Mouse (Mus musculus) MEL (cell line): Measurements from ENCODE around the gene Cbx6. TPM values are rescaled to one million over a fixed set of nuclear protein-coding genes. Genes with fewer than 3 reads are reported as not detected.

Experiments
- DNase-seq: peaks from one replicate; pipeline ENCODE4 v3.0.0; 2011; ENCODE audit warnings: low read depth, low spot score
- H3K27ac ChIP-seq: 2 replicates; pipeline ENCODE4 v1.5.1; 2012; ENCODE audit warnings: low read depth, mild to moderate bottlenecking, control low read depth, low read length, moderate library complexity; ENCODE audit not compliant: control insufficient read depth
- H3K27me3 ChIP-seq, 2 experiments: fragments of 150-350 bp in 1 of 2; sonication (generic) in 1 of 2; 2 replicates each; pipeline ENCODE4 v1.6.1; 2012; ENCODE audit warnings: low read length in 2 of 2, mild to moderate bottlenecking in 2 of 2, improper control_type of control experiment in 1 of 2, moderate library complexity in 1 of 2; ENCODE audit not compliant: insufficient read depth in 2 of 2, control insufficient read depth in 1 of 2
- H3K36me3 ChIP-seq, 2 experiments: 2 replicates each; pipeline ENCODE4 v1.6.1; 2012 to 2014; ENCODE audit warnings: low read length in 2 of 2, improper control_type of control experiment in 1 of 2, inconsistent platforms in 1 of 2, mild to moderate bottlenecking in 1 of 2; ENCODE audit not compliant: insufficient read depth in 2 of 2, control insufficient read depth in 1 of 2
- H3K4me1 ChIP-seq, 2 experiments: fragments of 150-350 bp in 1 of 2; sonication (generic) in 1 of 2; 2 replicates each; pipeline ENCODE4 v1.6.1; 2012; ENCODE audit warnings: low read length in 2 of 2, improper control_type of control experiment in 1 of 2, mild to moderate bottlenecking in 1 of 2; ENCODE audit not compliant: insufficient read depth in 2 of 2, control insufficient read depth in 1 of 2
- H3K4me3 ChIP-seq, 2 experiments: fragments of 150-350 bp in 1 of 2; sonication (generic) in 1 of 2; 2 replicates each; pipeline ENCODE4 v1.5.1; 2012; ENCODE audit warnings: low read depth in 2 of 2, low read length in 2 of 2, mild to moderate bottlenecking in 2 of 2, moderate library complexity in 2 of 2, control low read depth in 1 of 2, improper control_type of control experiment in 1 of 2; ENCODE audit not compliant: control insufficient read depth in 1 of 2, insufficient read depth in 1 of 2
- H3K79me2 ChIP-seq: 2 replicates; pipeline ENCODE4 v1.6.1; 2012; ENCODE audit warnings: mild to moderate bottlenecking, low read length, moderate library complexity; ENCODE audit not compliant: control insufficient read depth, poor library complexity, insufficient read depth
- H3K9ac ChIP-seq: 2 replicates; pipeline ENCODE4 v1.6.1; 2012; ENCODE audit warnings: low read depth, mild to moderate bottlenecking, control low read depth, low read length, moderate library complexity; ENCODE audit not compliant: control insufficient read depth, poor library complexity, severe bottlenecking
- H3K9me3 ChIP-seq: fragments of 150-350 bp; sonication (generic); replicated peaks from 2 replicates; pipeline ENCODE4 v1.6.1; 2012; ENCODE audit warnings: mild to moderate bottlenecking, low read length, improper control_type of control experiment, moderate library complexity; ENCODE audit not compliant: insufficient read depth
- BHLHE40 ChIP-seq: IDR thresholded peaks from 2 replicates; pipeline ENCODE4 v1.6.1; 2012; ENCODE audit warnings: low read depth, mild to moderate bottlenecking, inconsistent platforms, low read length, improper control_type of control experiment, borderline replicate concordance
- CHD1 ChIP-seq: IDR thresholded peaks from 2 replicates; pipeline ENCODE4 v1.6.1; 2012; ENCODE audit warnings: low read depth, mild to moderate bottlenecking, inconsistent platforms, low read length, improper control_type of control experiment
- CHD2 ChIP-seq: IDR thresholded peaks from 2 replicates; pipeline ENCODE4 v1.6.1; 2011; ENCODE audit warnings: low read length, improper control_type of control experiment
- E2F4 ChIP-seq: IDR thresholded peaks from 2 replicates; pipeline ENCODE4 v1.6.1; 2011; ENCODE audit warnings: low read depth, low read length, improper control_type of control experiment, borderline replicate concordance
- EP300 ChIP-seq, 2 experiments: IDR thresholded peaks; 2 replicates each; pipeline ENCODE4 v1.6.1; 2011; ENCODE audit warnings: improper control_type of control experiment in 2 of 2, low read length in 2 of 2, low read depth in 1 of 2, mild to moderate bottlenecking in 1 of 2
- GABPA ChIP-seq: IDR thresholded peaks from 2 replicates; pipeline ENCODE4 v1.6.1; 2012; ENCODE audit warnings: low read depth, mild to moderate bottlenecking, inconsistent platforms, low read length, improper control_type of control experiment, moderate library complexity
- MAFK ChIP-seq: IDR thresholded peaks from 2 replicates; pipeline ENCODE4 v1.6.1; 2011; ENCODE audit warnings: low read depth, mild to moderate bottlenecking, low read length, improper control_type of control experiment, borderline replicate concordance
- MAX ChIP-seq: IDR thresholded peaks from 2 replicates; pipeline ENCODE4 v1.6.1; 2011; ENCODE audit warnings: low read length, improper control_type of control experiment
- MAZ ChIP-seq: IDR thresholded peaks from 2 replicates; pipeline ENCODE4 v1.6.1; 2012; ENCODE audit warnings: low read depth, mild to moderate bottlenecking, inconsistent platforms, low read length, improper control_type of control experiment
- MEF2A ChIP-seq: IDR thresholded peaks from 2 replicates; pipeline ENCODE4 v1.6.1; 2014; ENCODE audit warnings: low read depth, mild to moderate bottlenecking, inconsistent platforms, low read length, improper control_type of control experiment; ENCODE audit not compliant: poor library complexity, insufficient replicate concordance, severe bottlenecking; ENCODE audit errors: extremely low read depth
- MXI1 ChIP-seq: IDR thresholded peaks from 2 replicates; pipeline ENCODE4 v1.6.1; 2011; ENCODE audit warnings: mild to moderate bottlenecking, low read depth, low read length, improper control_type of control experiment
- MYB ChIP-seq: IDR thresholded peaks from 2 replicates; pipeline ENCODE4 v1.6.1; 2011; ENCODE audit warnings: mild to moderate bottlenecking, low read depth, low read length, improper control_type of control experiment
- NELFE ChIP-seq: IDR thresholded peaks from 2 replicates; pipeline ENCODE4 v1.6.1; 2011; ENCODE audit warnings: low read depth, low read length, improper control_type of control experiment
- POLR2AphosphoS2 ChIP-seq: IDR thresholded peaks from 2 replicates; pipeline ENCODE4 v1.6.1; 2011; ENCODE audit warnings: low read length, improper control_type of control experiment
- POLR2AphosphoS5 ChIP-seq: IDR thresholded peaks from 2 replicates; pipeline ENCODE4 v1.6.1; 2012; ENCODE audit warnings: low read depth, borderline replicate concordance, mild to moderate bottlenecking, inconsistent platforms, low read length, moderate library complexity, mixed read lengths
- RAD21 ChIP-seq: IDR thresholded peaks from 2 replicates; pipeline ENCODE4 v1.6.1; 2011; ENCODE audit warnings: mild to moderate bottlenecking, low read depth, low read length, improper control_type of control experiment
- RCOR1 ChIP-seq: IDR thresholded peaks from 2 replicates; pipeline ENCODE4 v1.6.1; 2012; ENCODE audit warnings: low read depth, mild to moderate bottlenecking, inconsistent platforms, low read length, improper control_type of control experiment
- SMC3 ChIP-seq: IDR thresholded peaks from 2 replicates; pipeline ENCODE4 v1.6.1; 2011; ENCODE audit warnings: low read depth, low read length, improper control_type of control experiment
- TAL1 ChIP-seq: IDR thresholded peaks from 2 replicates; pipeline ENCODE4 v1.6.1; 2012; ENCODE audit warnings: mild to moderate bottlenecking, inconsistent platforms, low read length, moderate library complexity, mixed read lengths
- TBP ChIP-seq: IDR thresholded peaks from 2 replicates; pipeline ENCODE4 v1.8.0; 2011; ENCODE audit warnings: low read depth, low read length, improper control_type of control experiment
- TCF12 ChIP-seq: IDR thresholded peaks from 2 replicates; pipeline ENCODE4 v1.6.1; 2014; ENCODE audit warnings: low read depth, mild to moderate bottlenecking, inconsistent platforms, low read length, improper control_type of control experiment, moderate library complexity
- ZKSCAN1 ChIP-seq: IDR thresholded peaks from 2 replicates; pipeline ENCODE4 v1.6.1; 2012; ENCODE audit warnings: low read depth, mild to moderate bottlenecking, inconsistent platforms, low read length, improper control_type of control experiment, moderate library complexity
- ZMIZ1 ChIP-seq: IDR thresholded peaks from 2 replicates; pipeline ENCODE4 v1.6.1; 2012; ENCODE audit warnings: low read depth, mild to moderate bottlenecking, inconsistent platforms, low read length, improper control_type of control experiment, moderate library complexity
- polyA plus RNA-seq, 2 experiments: library from polyadenylated mRNA; stranded (reverse) in 1 of 2; unstranded in 1 of 2; fragments of >175 nt in 1 of 2; fragments of >200 nt in 1 of 2; gene quantifications; 2 replicates each; pipeline versions ENCODE4 v1.2.1 to v1.2.4; 2012; ENCODE audit warnings: low replicate concordance in 2 of 2, low read depth in 1 of 2; ENCODE audit not compliant: insufficient read length in 2 of 2, insufficient read depth in 1 of 2, missing spikeins in 1 of 2
- total RNA-seq: library from RNA; depleted of rRNA; stranded (reverse); fragments of 300-350 nt; gene quantifications from 2 replicates; pipeline ENCODE4 v1.2.3, GENCODE M21; 2012

The Cbx6 gene
- total and polyA plus RNA-seq, 3 experiments, result 25.1 to 43.6 TPM; not detected in 1

- Histone ChIP-seq H3K9ac (no peak overlapping the region), H3K27ac (no peak overlapping the region), H3K27me3 (peaks cover 0 to 3% of the 10 kb centered on the region in 2 experiments; a peak in 1 of 4 replicates), H3K4me1 (no peaks in the 10 kb centered on the region)
- TF ChIP-seq TAL1 (no peak), NELFE (no peak), RAD21 (no peak), CHD1 (no peak), POLR2AphosphoS2 (no peak), MAZ (no peak), GABPA (no peak), ZMIZ1 (no peak), CHD2 (no peak), MAX (no peak), TCF12 (no peak), MEF2A (no peak)
- TF ChIP-seq, all 39 proteins: peak for 0
- Histone ChIP-seq H3K4me3 (no peak overlapping the region), H3K36me3 (no peaks in the 10 kb centered on the region), H3K79me2 (no peaks in the 10 kb centered on the region), H3K9me3 (no peaks in the 10 kb centered on the region)
- DNase-seq, result no peak
These were observed 41.4 kb downstream of the Cbx6 start for GRCm38 (mm10) chr15:79793076-79793475.

DNA sequence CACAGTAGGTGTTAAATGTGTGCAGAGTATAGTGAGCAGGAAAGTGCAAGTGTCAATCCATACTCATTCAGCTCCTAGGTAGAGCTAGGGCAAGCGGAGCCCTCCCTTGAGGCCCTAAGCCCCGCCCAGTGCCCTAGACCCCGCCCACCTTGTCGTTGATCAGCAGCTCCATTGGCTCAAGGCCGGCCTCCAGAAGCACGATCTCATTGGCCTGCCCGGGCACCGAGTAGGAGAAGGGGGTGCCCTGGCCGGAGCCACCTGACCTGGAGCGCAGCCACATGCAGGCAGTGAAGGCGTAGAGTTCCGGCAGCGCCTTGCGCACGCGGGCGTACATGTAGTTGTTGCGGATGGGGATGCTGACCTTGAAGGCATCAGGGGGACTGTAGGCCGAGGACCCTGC, 42.0 kb downstream of the Cbx6 start:
- no peak for DNase-seq
- Histone ChIP-seq H3K27me3 (peaks cover 0 to 3% of the 10 kb centered on the region in 2 experiments; a peak in 2 of 4 replicates), H3K4me1 (no peaks in the 10 kb centered on the region), H3K4me3 (no peak overlapping the region), H3K9me3 (no peaks in the 10 kb centered on the region), H3K36me3 (no peaks in the 10 kb centered on the region), H3K79me2 (no peaks in the 10 kb centered on the region), H3K9ac (no peak overlapping the region), H3K27ac (no peak overlapping the region)
- no peak for TF ChIP-seq NELFE
- TF ChIP-seq BHLHE40, result no peak
- TF ChIP-seq POLR2AphosphoS5, result no peak
- TF ChIP-seq SMC3, result no peak
- TF ChIP-seq MAFK, result no peak
- TF ChIP-seq MYB, result no peak
- no peak for TF ChIP-seq MAX
- TF ChIP-seq MXI1, result no peak
- no peak for TF ChIP-seq EP300 (IDR thresholded peaks at IDR 0.05; ENCODE audit: low read depth in 1 of 2, low read length in 2 of 2)
- no peak for TF ChIP-seq POLR2AphosphoS2
- no peak for TF ChIP-seq RCOR1
- no peak for TF ChIP-seq GABPA
- TF ChIP-seq TBP, result no peak
- no peak for TF ChIP-seq MAZ
- TF ChIP-seq ZKSCAN1, result no peak
- no peak for TF ChIP-seq E2F4
